In genomic region chr1:101585325-101586028, GRCm38 (mm10) we compare ENCODE assay signal across 23 mouse cellular contexts.
DNase-seq lines count a peak whose midpoint lies in the region; ATAC-seq lines count a peak whose summit lies in the region.
"Had no signal": no experiment of that assay in that cellular context is flagged by ENCODE, and none has a peak within 500 bp of the region (broad histone marks: within the 10 kb centered on the region; RNA-seq: fewer than 3 reads in every experiment).

No protein-coding gene starts in this region.

- no peaks in the 10 kb centered on the region for H3K9me3 ChIP-seq in hindbrain, embryonic 13.5 days
- no peaks in the 10 kb centered on the region for H3K9me3 ChIP-seq in hindbrain, embryonic 10.5 days
- no peaks in the 10 kb centered on the region for H3K9me3 ChIP-seq in midbrain, embryonic 12.5 days
- H3K9me3 ChIP-seq in midbrain, embryonic 16.5 days (replicated peaks; ENCODE audit: control insufficient read depth, low read length, poor library complexity, severe bottlenecking) = no peaks in the 10 kb centered on the region
- H3K9me3 ChIP-seq: embryonic facial prominence, embryonic 10.5 days; forebrain, embryonic 10.5 days; heart, embryonic 12.5 days had no signal

- H3K27ac ChIP-seq in hindbrain, embryonic 13.5 days = peak overlapping the region; percentile 1; the same call in 1 of the 2 replicates
- no peak overlapping the region for H3K27ac ChIP-seq in hindbrain, embryonic 10.5 days
- H3K27ac ChIP-seq in midbrain, embryonic 12.5 days (replicated peaks) = no peak overlapping the region
- H3K27ac ChIP-seq in midbrain, embryonic 16.5 days (ENCODE audit: low read length) = no peak overlapping the region
- H3K27ac ChIP-seq: embryonic facial prominence, embryonic 10.5 days; forebrain, embryonic 10.5 days; gastrocnemius, adult 2 months had no signal

- no peak overlapping the region for H3K4me2 ChIP-seq in hindbrain, embryonic 13.5 days
- no peak overlapping the region for H3K4me2 ChIP-seq in midbrain, embryonic 12.5 days (replicated peaks)
- H3K4me2 ChIP-seq in midbrain, embryonic 16.5 days (ENCODE audit: low read length) = no peak overlapping the region
- H3K4me2 ChIP-seq: heart, embryonic 12.5 days had no signal

- WGBS in hindbrain, embryonic 13.5 days = 47% methylated on average over 2 of the region's 2 CpGs
- WGBS in hindbrain, embryonic 10.5 days = 60% methylated on average over 2 of the region's 2 CpGs
- WGBS in midbrain, embryonic 12.5 days = 34% methylated on average over 2 of the region's 2 CpGs
- WGBS in midbrain, embryonic 16.5 days = 18% methylated on average over 2 of the region's 2 CpGs

- peaks cover 4% of the 10 kb centered on the region; the same call in 1 of the 2 replicates for H3K4me1 ChIP-seq in hindbrain, embryonic 13.5 days (replicated peaks)
- H3K4me1 ChIP-seq in hindbrain, embryonic 10.5 days (replicated peaks) = no peaks in the 10 kb centered on the region
- no peaks in the 10 kb centered on the region for H3K4me1 ChIP-seq in midbrain, embryonic 12.5 days
- 0 out of 2 replicates have a peak, but pooled peaks cover 3% of the 10 kb centered on the region for H3K4me1 ChIP-seq in midbrain, embryonic 16.5 days (ENCODE audit: control insufficient read depth, insufficient read depth, low read length)
- H3K4me1 ChIP-seq: embryonic facial prominence, embryonic 10.5 days; heart, embryonic 12.5 days had no signal

- H3K9ac ChIP-seq in hindbrain, embryonic 13.5 days = no peak overlapping the region
- no peak overlapping the region for H3K9ac ChIP-seq in midbrain, embryonic 12.5 days (replicated peaks)
- no peak overlapping the region for H3K9ac ChIP-seq in midbrain, embryonic 16.5 days (ENCODE audit: low read depth, low read length)
- H3K9ac ChIP-seq: heart, embryonic 12.5 days had no signal

- ATAC-seq in hindbrain, embryonic 13.5 days (ENCODE audit: low FRiP score) = no peak
- ATAC-seq in midbrain, embryonic 12.5 days (ENCODE audit: low FRiP score, low read depth) = peak; percentile 56; the same call in 1 of the 2 replicates
- ATAC-seq in midbrain, embryonic 16.5 days = peak; percentile 66
- ATAC-seq: CD4-positive, CD25-positive, alpha-beta regulatory T cell, adult 4 months; hindbrain, embryonic 16.5 days; inflammation-experienced regulatory T-cells, adult 6 months had no signal

- peak; percentile 0 for DNase-seq in embryo, embryonic 10.5 days (ENCODE audit: low spot score)
- no peak for DNase-seq in embryo, embryonic 10 days (ENCODE audit: low spot score)
- DNase-seq in hindbrain, embryonic 10.5 days (ENCODE audit: low spot score) = no peak
- no peak for DNase-seq in cerebellum, adult 18-20 months
- DNase-seq in right cerebral cortex, postnatal 10 days (ENCODE audit: low spot score in 2 of 2) = no peak
- DNase-seq: adrenal gland, adult 8-10 months; adrenal gland, postnatal 36 days; B cell, adult 2 months; cerebellum, adult 11-12 months; cerebellum, postnatal 10 days; gastrocnemius, adult 2 months; gastrocnemius, postnatal 25 days had no signal

- no peaks in the 10 kb centered on the region for H3K27me3 ChIP-seq in hindbrain, embryonic 13.5 days
- no peaks in the 10 kb centered on the region for H3K27me3 ChIP-seq in hindbrain, embryonic 10.5 days (ENCODE audit: insufficient read depth, poor library complexity, severe bottlenecking)
- H3K27me3 ChIP-seq in midbrain, embryonic 12.5 days = no peaks in the 10 kb centered on the region
- no peaks in the 10 kb centered on the region for H3K27me3 ChIP-seq in midbrain, embryonic 16.5 days (ENCODE audit: control insufficient read depth, insufficient read depth, low read depth, low read length)
- H3K27me3 ChIP-seq: heart, embryonic 12.5 days had no signal

- H3K36me3 ChIP-seq in hindbrain, embryonic 13.5 days = no peaks in the 10 kb centered on the region
- no peaks in the 10 kb centered on the region for H3K36me3 ChIP-seq in hindbrain, embryonic 10.5 days
- H3K36me3 ChIP-seq in midbrain, embryonic 12.5 days = no peaks in the 10 kb centered on the region
- H3K36me3 ChIP-seq in midbrain, embryonic 16.5 days (ENCODE audit: control insufficient read depth, insufficient read depth, low read length) = no peaks in the 10 kb centered on the region
- H3K36me3 ChIP-seq: embryonic facial prominence, embryonic 10.5 days; forebrain, embryonic 10.5 days; G1E; heart, embryonic 12.5 days had no signal

- no peak overlapping the region for H3K4me3 ChIP-seq in hindbrain, embryonic 13.5 days
- H3K4me3 ChIP-seq in hindbrain, embryonic 10.5 days = no peak overlapping the region
- H3K4me3 ChIP-seq in midbrain, embryonic 12.5 days = no peak overlapping the region
- no peak overlapping the region for H3K4me3 ChIP-seq in midbrain, embryonic 16.5 days (ENCODE audit: low read depth, low read length)
- H3K4me3 ChIP-seq: embryonic facial prominence, embryonic 10.5 days; erythroblast, embryonic 14.5 days; forebrain, embryonic 10.5 days; gastrocnemius, adult 2 months; heart, embryonic 12.5 days had no signal
